Mouse (Mus musculus): ENCODE measurements around the gene Spout1. TPM values are rescaled to one million over a fixed set of nuclear protein-coding genes. Genes with fewer than 3 reads are reported as not detected.
"Not testable (repeated sequence)": the region's sequence is repeated elsewhere in the genome, so short reads cannot be mapped to it uniquely, and the experiment has no call there.

The Spout1 gene
- polyA plus RNA-seq, 1 experiment from 2014 or later = 12.8 TPM

DNA sequence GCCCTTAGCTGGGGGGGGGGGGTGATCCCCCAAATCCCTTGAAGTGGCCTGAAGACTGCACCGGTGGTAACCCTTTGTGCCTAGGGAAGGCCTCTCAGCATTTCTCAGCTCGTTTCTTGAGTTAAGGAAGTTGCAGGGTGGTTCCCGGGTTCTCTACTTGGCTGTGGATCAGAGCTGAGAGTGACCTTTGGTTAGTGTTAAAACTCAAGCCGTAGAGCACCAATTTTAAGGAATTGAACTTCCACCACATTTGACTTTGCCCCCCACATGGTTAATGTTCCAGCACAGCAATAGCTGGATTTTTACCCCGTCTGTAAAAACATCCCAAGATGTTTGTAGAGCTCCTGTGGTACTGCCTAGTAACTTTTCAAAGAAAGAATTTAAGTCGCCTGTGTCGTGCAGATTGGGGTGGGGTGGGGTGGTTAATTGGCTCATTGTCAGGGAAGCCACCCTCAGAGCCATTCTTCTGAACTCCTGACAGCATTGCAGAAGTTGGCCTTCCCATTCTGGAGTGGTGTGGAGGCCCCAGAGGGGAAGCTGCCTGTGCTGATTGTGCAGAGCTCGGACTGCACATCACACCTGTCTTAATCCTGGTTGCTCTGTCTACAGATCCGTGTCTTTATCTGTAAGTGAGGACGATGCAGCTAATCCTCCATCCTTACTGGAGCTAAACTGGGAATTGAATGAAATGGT lies 43.2 kb downstream of the Spout1 start:
- TF ChIP-seq EP300 (IDR thresholded peaks at IDR 0.05; ENCODE audit: low read depth) (no peak), CTCF (IDR thresholded peaks at IDR 0.05; ENCODE audit: low read depth) (no peak)
- Histone ChIP-seq H3K9ac (replicated peaks) (peak overlapping the region; percentile 81), H3K27ac (ENCODE audit: low read depth) (peak overlapping the region; percentile 91), H3K9me3 (ENCODE audit: low read length) (no peaks in the 10 kb centered on the region), H3K27me3 (ENCODE audit: insufficient read depth, low read length) (no peaks in the 10 kb centered on the region), H3K36me3 (replicated peaks; ENCODE audit: insufficient read depth, low read length) (peaks cover 10% of the 10 kb centered on the region; the same call in 1 of the 2 replicates), H3K4me3 (ENCODE audit: low read depth, low read length) (peak overlapping the region; percentile 69), H3K4me1 (ENCODE audit: insufficient read depth) (peaks cover 16% of the 10 kb centered on the region), H3K4me2 (ENCODE audit: low read depth, low read length) (peak overlapping the region; percentile 87)
- DNase-seq (no peak), ATAC-seq (no peak)
- 40% methylated on average over 10 of the region's 10 CpGs for WGBS (ENCODE audit: insufficient replicate concordance)

DNA sequence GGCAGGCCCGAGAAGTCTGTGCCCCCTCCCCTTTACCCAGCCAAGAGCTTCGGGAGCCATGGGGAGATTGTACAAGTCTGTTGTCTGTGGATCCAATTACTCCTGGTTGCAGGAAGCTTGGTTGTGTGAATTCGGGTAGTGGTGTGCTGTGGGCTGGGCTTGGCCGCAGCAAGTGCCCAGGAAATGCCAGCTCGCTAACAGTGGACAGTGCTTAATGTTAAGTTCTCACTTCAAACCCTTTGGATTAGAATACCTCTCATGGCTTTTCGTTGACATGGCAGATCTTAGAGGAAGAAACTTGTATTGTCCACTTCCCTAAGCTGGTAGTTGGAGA lies 43.9 kb downstream of the Spout1 start:
- Histone ChIP-seq H3K27ac (ENCODE audit: low read depth) (peak overlapping the region; percentile 91), H3K36me3 (replicated peaks; ENCODE audit: insufficient read depth, low read length) (peaks cover 9% of the 10 kb centered on the region; the same call in 1 of the 2 replicates), H3K4me3 (ENCODE audit: low read depth, low read length) (peak overlapping the region; percentile 69), H3K27me3 (ENCODE audit: insufficient read depth, low read length) (no peaks in the 10 kb centered on the region), H3K9ac (replicated peaks) (peak overlapping the region; percentile 81), H3K9me3 (ENCODE audit: low read length) (no peaks in the 10 kb centered on the region), H3K4me1 (ENCODE audit: insufficient read depth) (peaks cover 16% of the 10 kb centered on the region), H3K4me2 (ENCODE audit: low read depth, low read length) (peak overlapping the region; percentile 87)
- DNase-seq = no peak
- 7% methylated on average over 6 of the region's 6 CpGs for WGBS (ENCODE audit: insufficient replicate concordance)
- TF ChIP-seq CTCF (IDR thresholded peaks at IDR 0.05; ENCODE audit: low read depth) (no peak), EP300 (IDR thresholded peaks at IDR 0.05; ENCODE audit: low read depth) (no peak)
- no peak for ATAC-seq

- Histone ChIP-seq H3K36me3 (replicated peaks; ENCODE audit: insufficient read depth, low read length) (peaks cover 9% of the 10 kb centered on the region; the same call in 1 of the 2 replicates), H3K4me2 (ENCODE audit: low read depth, low read length) (peak within 1 kb of the TSS; percentile 87), H3K9me3 (ENCODE audit: low read length) (no peaks in the 10 kb centered on the region), H3K9ac (replicated peaks) (peak within 1 kb of the TSS; percentile 81), H3K4me3 (ENCODE audit: low read depth, low read length) (peak within 1 kb of the TSS; percentile 69), H3K4me1 (ENCODE audit: insufficient read depth) (peaks cover 16% of the 10 kb centered on the region), H3K27me3 (ENCODE audit: insufficient read depth, low read length) (no peaks in the 10 kb centered on the region), H3K27ac (ENCODE audit: low read depth) (peak within 1 kb of the TSS; percentile 91)
- peak; percentile 96 for ATAC-seq
- peak; percentile 98 for DNase-seq
- WGBS (ENCODE audit: insufficient replicate concordance) = 1% methylated on average over 46 of the region's 46 CpGs
- TF ChIP-seq EP300 (IDR thresholded peaks at IDR 0.05; ENCODE audit: low read depth) (peak; percentile 6; the same call in 1 of the 2 replicates), CTCF (IDR thresholded peaks at IDR 0.05; ENCODE audit: low read depth) (no peak)
These were observed 44.5 kb downstream of the Spout1 start, which contains the start of gene Tbc1d13 for GRCm38 (mm10) chr2:30133613-30134377. TSS of gene Tbc1d13 (plus strand) at chr2:30133746.

DNA sequence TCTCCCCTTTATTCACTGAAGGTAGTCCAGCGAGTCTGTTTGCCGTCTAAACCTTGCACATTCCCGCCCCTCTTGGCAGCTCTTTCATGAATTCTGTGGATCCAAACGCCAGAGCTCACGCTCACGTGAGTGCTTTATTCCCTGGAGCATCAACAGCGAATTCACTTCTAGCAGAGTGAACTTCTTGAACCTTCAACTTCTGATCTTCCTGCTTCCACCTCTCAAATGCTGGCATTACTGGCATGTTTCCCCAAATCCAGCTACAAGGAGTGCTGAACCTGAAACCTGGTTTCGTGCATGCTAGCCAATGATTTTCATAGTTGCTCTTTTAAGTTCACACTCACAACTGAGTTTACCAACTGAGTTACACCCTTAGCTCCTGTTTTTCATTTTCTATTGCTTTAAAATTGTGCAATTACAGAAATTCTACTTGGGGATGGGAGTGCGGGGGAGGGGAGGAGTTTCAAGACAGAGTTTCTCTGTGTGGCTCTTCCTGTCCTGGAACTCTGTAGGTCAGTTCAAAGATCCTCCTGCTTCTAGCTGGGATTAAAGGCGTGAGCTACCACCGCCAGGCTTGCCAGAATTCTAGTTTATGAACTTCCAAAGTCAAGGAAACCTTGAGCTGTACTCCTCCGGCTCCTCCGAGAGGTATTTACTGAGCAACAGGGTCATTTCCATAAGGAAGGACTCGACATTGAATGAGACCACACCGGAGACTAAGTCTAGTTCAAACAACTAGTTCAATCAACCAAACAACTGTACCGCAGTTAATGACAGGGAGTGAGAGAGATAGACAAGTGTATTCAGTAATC lies 45.3 kb downstream of the Spout1 start:
- Histone ChIP-seq H3K27me3 (ENCODE audit: insufficient read depth, low read length) (no peaks in the 10 kb centered on the region), H3K27ac (ENCODE audit: low read depth) (peak overlapping the region; percentile 91), H3K4me2 (ENCODE audit: low read depth, low read length) (peak overlapping the region; percentile 87), H3K4me3 (ENCODE audit: low read depth, low read length) (peak overlapping the region; percentile 69), H3K36me3 (replicated peaks; ENCODE audit: insufficient read depth, low read length) (peaks cover 9% of the 10 kb centered on the region; the same call in 1 of the 2 replicates), H3K9ac (replicated peaks) (peak overlapping the region; percentile 64), H3K4me1 (ENCODE audit: insufficient read depth) (peaks cover 16% of the 10 kb centered on the region), H3K9me3 (ENCODE audit: low read length) (no peaks in the 10 kb centered on the region)
- 27% methylated on average over 16 of the region's 16 CpGs for WGBS (ENCODE audit: insufficient replicate concordance)
- TF ChIP-seq CTCF (IDR thresholded peaks at IDR 0.05; ENCODE audit: low read depth) (no peak), EP300 (IDR thresholded peaks at IDR 0.05; ENCODE audit: low read depth) (no peak; the same call in 1 of the 2 replicates)
- ATAC-seq (peak; percentile 49), DNase-seq (peak; percentile 38)

DNA sequence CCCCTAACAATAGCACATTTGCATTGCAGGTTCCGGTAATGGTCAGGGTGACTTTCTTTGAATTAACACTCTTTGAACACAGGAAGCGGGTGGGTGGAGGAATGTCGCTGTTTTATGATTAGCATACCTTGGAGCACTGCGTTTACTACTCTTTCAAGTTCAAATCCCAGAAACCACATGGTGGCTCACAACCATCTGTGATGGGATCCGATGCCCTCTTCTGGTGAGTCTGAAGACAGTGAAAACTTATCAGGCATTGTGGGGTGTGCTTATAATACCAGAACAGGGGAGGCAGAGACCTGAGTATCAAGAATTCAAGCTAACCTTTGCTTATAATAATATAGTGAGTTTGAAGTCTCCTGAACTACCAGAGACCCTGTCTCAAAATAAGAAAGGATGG lies 47.0 kb downstream of the Spout1 start:
- not testable (repeated sequence) for H3K9me3 ChIP-seq (ENCODE audit: low read length); ATAC-seq; H3K9ac ChIP-seq (replicated peaks); H3K27me3 ChIP-seq (ENCODE audit: insufficient read depth, low read length); H3K27ac ChIP-seq (ENCODE audit: low read depth); H3K36me3 ChIP-seq (replicated peaks; ENCODE audit: insufficient read depth, low read length); DNase-seq; H3K4me3 ChIP-seq (ENCODE audit: low read depth, low read length); H3K4me2 ChIP-seq (ENCODE audit: low read depth, low read length)
- peak; percentile 28; the same call in 1 of the 2 replicates for TF ChIP-seq CTCF (IDR thresholded peaks at IDR 0.05; ENCODE audit: low read depth)
- 61% methylated on average over 5 of the region's 5 CpGs for WGBS (ENCODE audit: insufficient replicate concordance)
- H3K4me1 ChIP-seq (ENCODE audit: insufficient read depth) = peaks cover 16% of the 10 kb centered on the region

Measured in liver, postnatal 0 days (tissue).